Mouse (Mus musculus) lung, postnatal 10 days (tissue): ENCODE data around the gene Gm17535.
"Not testable (repeated sequence)": the region's sequence is repeated elsewhere in the genome, so short reads cannot be mapped to it uniquely, and the experiment has no call there.

Experiments
- DNase-seq: peaks from one replicate; pipeline ENCODE4 v3.0.0; 2021

Gene Gm17535

GRCm38 (mm10) chr9:3034299-3034698, at the start of gene Gm17535:
Gm17535 (plus strand) TSS chr9:3034599.
- not testable (repeated sequence) for DNase-seq

DNA sequence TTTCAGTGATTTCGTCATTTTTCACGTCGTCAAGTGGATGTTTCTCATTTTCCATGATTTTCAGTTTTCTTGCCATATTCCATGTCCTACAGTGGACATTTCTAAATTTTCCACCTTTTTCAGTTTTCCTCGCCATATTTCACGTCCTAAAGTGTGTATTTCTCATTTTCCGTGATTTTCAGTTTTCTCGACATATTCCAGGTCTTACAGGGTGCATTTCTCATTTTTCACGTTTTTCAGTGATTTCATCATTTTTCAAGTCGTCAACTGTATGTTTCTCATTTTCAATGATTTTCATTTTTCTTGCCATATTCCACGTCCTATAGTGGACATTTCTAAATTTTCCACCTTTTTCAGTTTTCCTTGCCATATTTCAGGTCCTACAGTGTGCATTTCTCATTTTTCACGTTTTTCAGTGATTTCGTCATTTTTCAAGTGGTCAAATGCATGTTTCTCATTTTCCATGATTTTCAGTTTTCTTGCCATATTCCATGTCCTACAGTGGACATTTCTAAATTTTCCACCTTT, 33.9 kb upstream of the Gm17535 start, which contains the start of gene Gm10722:
TSS of gene Gm10722 (plus strand) at position 478 of the 528 bp plus-strand sequence.
- not testable (repeated sequence) for DNase-seq

DNA sequence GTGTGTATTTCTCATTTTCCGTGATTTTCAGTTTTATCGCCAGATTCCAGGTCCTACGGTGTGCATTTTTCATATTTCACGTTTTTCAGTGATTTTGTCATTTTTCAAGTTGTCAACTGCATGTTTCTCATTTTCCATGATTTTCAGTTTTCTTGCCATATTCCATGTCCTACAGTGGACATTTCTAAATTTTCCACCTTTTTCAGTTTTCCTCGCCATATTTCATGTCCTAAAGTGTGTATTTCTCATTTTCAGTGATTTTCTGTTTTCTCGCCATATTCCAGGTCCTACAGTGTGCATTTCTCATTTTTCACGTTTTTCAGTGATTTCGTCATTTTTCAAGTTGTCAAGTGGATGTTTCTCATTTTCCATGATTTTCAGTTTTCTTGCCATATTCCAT, 33.4 kb upstream of the Gm17535 start:
- DNase-seq = peak; percentile 10

GRCm38 (mm10) chr9:3001948-3002659, 32.3 kb upstream of the Gm17535 start:
- DNase-seq = peak; percentile 99

GRCm38 (mm10) chr9:3002794-3003396, 31.5 kb upstream of the Gm17535 start, which contains the start of gene Gm11168:
Gm11168 (plus strand) TSS chr9:3003346.
- not testable (repeated sequence) for DNase-seq

DNA sequence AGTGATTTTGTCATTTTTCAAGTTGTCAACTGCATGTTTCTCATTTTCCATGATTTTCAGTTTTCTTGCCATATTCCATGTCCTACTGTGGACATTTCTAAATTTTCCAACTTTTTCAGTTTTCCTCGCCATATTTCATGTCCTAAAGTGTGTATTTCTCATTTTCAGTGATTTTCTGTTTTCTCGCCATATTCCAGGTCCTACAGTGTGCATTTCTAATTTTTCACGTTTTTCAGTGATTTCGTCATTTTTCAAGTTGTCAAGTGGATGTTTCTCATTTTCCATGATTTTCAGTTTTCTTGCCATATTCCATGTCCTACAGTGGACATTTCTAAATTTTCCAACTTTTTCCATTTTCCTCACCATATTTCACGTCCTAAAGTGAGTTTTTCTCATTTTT, 28.2 kb upstream of the Gm17535 start:
- not testable (repeated sequence) for DNase-seq

DNA sequence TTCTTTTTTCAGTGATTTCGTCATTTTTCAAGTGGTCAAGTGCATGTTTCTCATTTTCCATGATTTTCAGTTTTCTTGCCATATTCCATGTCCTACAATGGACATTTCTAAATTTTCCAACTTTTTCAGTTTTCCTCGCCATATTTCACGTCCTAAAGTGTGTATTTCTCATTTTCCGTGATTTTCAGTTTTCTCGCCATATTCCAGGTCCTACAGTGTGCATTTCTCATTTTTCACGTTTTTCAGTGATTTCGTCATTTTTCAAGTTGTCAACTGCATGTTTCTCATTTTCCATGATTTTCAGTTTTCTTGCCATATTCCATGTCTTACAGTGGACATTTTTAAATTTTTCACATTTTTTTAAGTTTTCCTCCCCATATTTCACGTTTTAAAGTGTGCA, 27.8 kb upstream of the Gm17535 start:
- peak; percentile 84 for DNase-seq

GRCm38 (mm10) chr9:3007272-3007671, 27.1 kb upstream of the Gm17535 start:
- not testable (repeated sequence) for DNase-seq

GRCm38 (mm10) chr9:3009331-3009730, 25.1 kb upstream of the Gm17535 start:
- DNase-seq = not testable (repeated sequence)

GRCm38 (mm10) chr9:3012054-3012621, 22.3 kb upstream of the Gm17535 start:
- DNase-seq = not testable (repeated sequence)

DNA sequence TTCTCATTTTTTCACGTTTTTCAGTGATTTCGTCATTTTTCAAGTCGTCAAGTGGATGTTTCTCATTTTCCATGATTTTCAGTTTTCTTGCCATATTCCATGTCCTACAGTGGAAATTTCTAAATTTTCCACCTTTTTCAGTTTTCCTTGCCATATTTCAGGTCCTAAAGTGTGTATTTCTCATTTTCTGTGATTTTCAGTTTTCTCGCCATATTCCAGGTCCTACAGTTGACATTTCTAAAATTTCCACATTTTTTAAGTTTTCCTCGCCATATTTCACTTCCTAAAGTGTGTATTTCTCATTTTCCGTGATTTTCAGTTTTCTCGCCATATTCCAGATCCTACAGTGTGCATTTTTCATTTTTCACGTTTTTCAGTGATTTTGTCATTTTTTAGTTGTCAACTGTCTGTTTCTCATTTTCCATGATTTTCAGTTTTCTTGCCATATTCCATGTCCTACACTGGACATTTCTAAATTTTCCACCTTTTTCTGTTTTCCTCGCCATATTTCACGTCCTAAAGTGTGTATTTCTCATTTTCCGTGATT, 21.6 kb upstream of the Gm17535 start, which contains the start of gene Gm10721:
TSS of gene Gm10721 (plus strand) at position 408 of the 547 bp plus-strand sequence.
- DNase-seq = not testable (repeated sequence)

DNA sequence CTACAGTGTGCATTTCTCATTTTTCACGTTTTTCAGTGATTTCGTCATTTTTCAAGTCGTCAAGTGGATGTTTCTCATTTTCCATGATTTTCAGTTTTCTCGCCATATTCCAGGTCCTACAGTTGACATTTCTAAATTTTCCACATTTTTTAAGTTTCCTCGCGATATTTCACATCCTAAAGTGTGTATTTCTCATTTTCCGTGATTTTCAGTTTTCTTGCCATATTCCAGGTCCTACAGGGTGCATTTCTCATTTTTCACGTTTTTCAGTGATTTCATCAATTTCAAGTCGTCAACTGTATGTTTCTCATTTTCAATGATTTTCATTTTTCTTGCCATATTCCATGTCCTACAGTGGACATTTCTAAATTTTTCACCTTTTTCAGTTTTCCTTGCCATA, 19.0 kb upstream of the Gm17535 start, which contains the start of gene Gm10720:
TSS of gene Gm10720 (plus strand) at position 301 of the 400 bp plus-strand sequence.
- DNase-seq = not testable (repeated sequence)

- DNase-seq = peak; percentile 7
Observed at GRCm38 (mm10) chr9:3015896-3016295, 18.5 kb upstream of the Gm17535 start.

DNA sequence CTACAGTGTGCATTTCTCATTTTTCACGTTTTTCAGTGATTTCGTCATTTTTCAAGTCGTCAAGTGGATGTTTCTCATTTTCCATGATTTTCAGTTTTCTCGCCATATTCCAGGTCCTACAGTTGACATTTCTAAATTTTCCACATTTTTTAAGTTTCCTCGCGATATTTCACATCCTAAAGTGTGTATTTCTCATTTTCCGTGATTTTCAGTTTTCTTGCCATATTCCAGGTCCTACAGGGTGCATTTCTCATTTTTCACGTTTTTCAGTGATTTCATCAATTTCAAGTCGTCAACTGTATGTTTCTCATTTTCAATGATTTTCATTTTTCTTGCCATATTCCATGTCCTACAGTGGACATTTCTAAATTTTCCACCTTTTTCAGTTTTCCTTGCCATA, 17.3 kb upstream of the Gm17535 start, which contains the start of gene Gm10719:
TSS of gene Gm10719 (plus strand) at position 301 of the 400 bp plus-strand sequence.
- not testable (repeated sequence) for DNase-seq

DNA sequence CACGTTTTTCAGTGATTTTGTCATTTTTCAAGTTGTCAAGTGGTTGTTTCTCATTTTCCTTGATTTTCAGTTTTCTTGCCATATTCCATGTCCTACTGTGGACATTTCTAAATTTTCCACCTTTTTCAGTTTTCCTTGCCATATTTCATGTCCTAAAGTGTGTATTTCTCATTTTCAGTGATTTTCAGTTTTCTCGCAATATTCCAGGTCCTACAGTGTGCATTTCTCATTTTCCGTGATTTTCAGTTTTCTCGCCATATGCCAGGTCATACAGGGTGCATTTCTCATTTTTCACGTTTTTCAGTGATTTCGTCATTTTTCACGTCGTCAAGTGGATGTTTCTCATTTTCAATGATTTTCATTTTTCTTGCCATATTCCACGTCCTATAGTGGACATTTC, 15.5 kb upstream of the Gm17535 start:
- peak; percentile 71 for DNase-seq

DNA sequence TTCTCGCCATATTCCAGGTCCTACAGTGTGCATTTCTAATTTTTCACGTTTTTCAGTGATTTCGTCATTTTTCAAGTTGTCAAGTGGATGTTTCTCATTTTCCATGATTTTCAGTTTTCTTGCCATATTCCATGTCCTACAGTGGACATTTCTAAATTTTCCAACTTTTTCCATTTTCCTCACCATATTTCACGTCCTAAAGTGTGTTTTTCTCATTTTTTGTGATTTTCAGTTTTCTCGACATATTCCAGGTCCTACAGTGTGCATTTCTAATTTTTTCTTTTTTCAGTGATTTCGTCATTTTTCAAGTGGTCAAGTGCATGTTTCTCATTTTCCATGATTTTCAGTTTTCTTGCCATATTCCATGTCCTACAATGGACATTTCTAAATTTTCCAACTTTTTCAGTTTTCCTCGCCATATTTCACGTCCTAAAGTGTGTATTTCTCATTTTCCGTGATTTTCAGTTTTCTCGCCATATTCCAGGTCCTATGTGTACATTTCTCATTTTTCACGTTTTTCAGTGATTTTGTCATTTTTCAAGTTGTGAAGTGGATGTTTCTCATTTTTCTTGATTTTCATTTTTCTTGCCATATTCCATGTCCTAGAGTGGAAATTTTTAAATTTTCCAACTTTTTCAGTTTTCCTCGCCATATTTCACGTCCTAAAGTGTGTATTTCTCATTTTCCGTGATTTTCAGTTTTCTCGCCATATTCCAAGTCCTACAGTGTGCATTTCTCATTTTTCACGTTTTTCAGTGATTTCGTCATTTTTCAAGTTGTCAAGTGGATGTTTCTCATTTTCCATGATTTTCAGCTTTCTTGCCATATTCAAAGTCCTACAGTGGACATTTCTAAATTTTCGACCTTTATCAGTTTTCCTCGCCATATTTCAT, 14.3 kb upstream of the Gm17535 start:
- DNase-seq = peak; percentile 78

DNA sequence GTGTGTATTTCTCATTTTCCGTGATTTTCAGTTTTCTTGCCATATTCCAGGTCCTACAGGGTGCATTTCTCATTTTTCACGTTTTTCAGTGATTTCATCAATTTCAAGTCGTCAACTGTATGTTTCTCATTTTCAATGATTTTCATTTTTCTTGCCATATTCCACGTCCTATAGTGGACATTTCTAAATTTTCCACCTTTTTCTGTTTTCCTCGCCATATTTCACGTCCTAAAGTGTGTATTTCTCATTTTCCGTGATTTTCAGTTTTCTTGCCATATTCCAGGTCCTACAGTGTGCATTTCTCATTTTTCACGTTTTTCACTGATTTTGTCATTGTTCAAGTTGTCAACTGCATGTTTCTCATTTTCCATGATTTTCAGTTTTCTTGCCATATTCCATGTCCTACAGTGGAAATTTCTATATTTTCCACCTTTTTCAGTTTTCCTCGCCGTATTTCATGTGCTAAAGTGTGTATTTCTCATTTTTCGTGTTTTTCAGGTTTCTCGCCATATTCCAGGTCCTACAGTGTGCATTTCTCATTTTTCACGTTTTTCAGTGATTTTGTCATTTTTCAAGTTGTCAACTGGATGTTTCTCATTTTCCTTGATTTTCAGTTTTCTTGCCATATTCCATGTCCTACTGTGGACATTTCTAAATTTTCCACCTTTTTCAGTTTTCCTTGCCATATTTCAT, 11.9 kb upstream of the Gm17535 start:
- DNase-seq = peak; percentile 80

DNA sequence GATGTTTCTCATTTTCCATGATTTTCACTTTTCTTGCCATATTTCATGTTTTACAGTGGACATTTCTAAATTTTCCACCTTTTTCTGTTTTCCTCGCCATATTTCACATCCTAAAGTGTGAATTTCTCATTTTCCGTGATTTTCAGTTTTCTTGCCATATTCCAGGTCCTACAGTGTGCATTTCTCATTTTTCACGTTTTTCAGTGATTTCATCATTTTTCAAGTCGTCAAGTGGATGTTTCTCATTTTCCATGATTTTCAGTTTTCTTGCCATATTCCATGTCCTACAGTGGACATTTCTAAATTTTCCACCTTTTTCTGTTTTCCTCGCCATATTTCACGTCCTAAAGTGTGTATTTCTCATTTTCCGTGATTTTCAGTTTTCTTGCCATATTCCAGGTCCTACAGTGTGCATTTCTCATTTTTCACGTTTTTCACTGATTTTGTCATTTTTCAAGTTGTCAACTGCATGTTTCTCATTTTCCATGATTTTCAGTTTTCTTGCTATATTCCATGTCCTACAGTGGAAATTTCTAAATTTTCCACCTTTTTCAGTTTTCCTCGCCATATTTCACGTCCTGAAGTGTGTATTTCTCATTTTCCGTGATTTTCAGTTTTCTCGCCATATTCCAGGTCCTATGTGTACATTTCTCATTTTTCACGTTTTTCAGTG, 11.0 kb upstream of the Gm17535 start, which contains the start of gene Gm10718:
TSS of gene Gm10718 (plus strand) at position 236 of the 673 bp plus-strand sequence.
- DNase-seq = peak; percentile 14

DNA sequence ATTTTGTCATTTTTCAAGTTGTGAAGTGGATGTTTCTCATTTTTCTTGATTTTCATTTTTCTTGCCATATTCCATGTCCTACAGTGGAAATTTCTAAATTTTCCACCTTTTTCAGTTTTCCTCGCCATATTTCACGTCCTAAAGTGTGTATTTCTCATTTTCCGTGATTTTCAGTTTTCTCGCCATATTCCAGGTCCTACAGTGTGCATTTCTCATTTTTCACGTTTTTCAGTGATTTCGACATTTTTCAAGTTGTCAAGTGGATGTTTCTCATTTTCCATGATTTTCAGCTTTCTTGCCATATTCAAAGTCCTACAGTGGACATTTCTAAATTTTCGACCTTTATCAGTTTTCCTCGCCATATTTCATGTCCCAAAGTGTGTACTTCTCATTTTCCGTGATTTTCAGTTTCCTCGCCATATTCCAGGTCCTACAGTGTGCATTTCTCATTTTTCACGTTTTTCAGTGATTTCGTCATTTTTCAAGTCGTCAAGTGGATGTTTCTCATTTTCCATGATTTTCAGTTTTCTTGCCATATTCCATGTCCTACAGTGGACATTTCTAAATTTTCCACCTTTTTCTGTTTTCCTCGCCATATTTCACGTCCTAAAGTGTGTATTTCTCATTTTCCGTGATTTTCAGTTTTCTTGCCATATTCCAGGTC, 10.3 kb upstream of the Gm17535 start:
- DNase-seq = peak; percentile 53

- DNase-seq = peak; percentile 59
Observed at GRCm38 (mm10) chr9:3024912-3025467, 9.4 kb upstream of the Gm17535 start, which contains the start of gene Gm10717. Gm10717 (plus strand) TSS chr9:3025417.
